Mouse (Mus musculus): ENCODE measurements at regions not wholly inside any gene's neighbourhood (a gene's known extent, or its start where the extent isn't known, plus 50 kb on each side); places are given as distances from the start of the nearest gene placed in this dataset.

DNA sequence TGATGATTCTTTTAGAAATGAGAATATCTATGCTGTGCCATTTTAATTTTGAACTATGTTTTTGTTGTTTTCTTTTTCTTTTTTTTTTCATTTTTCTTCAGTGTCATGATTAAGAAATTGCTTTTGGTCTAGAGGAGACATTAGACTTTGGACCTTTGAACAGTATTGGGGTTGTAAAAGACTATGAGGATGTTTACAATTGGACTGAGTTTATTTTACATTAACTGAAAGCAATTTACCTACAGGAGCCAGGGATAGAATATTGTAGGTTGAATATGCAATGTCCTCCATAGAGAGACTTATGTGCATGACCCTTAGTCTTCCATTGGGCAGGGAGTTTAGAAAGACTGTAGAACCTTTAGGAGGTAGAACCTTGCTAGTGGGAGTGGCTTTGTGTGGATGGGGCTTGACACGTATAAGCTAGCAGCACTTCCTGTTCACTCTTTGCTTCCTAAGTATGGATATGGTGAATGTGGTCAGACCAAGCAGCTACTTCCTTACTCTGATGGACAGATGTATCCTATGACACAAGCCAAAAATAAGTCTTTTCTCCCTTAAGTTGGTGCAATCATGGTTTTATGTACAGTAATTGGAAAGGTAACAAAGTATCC, 516.5 kb downstream of the 1190002N15Rik start:
- no peak for TF ChIP-seq CTCF (IDR thresholded peaks at IDR 0.05; ENCODE audit: borderline replicate concordance, insufficient read depth, low read length)
- no peak for TF ChIP-seq POLR2A (IDR thresholded peaks at IDR 0.05; ENCODE audit: low read depth, low read length)
- Histone ChIP-seq H3K4me1 (ENCODE audit: control insufficient read depth, insufficient read depth, low read length) (no peaks in the 10 kb centered on the region), H3K27ac (ENCODE audit: insufficient read depth, low read length) (no peak overlapping the region)

GRCm38 (mm10) chr9:94016747-94017487, 521.0 kb downstream of the 1190002N15Rik start:
- H3K4me1 ChIP-seq (ENCODE audit: control insufficient read depth, insufficient read depth, low read length), result no peaks in the 10 kb centered on the region
- no peak for TF ChIP-seq POLR2A (IDR thresholded peaks at IDR 0.05; ENCODE audit: low read depth, low read length)
- TF ChIP-seq CTCF (IDR thresholded peaks at IDR 0.05; ENCODE audit: borderline replicate concordance, insufficient read depth, low read length), result no peak
- no peak overlapping the region for H3K4me3 ChIP-seq (ENCODE audit: insufficient read depth, low read length)
- no peak overlapping the region for H3K27ac ChIP-seq (ENCODE audit: insufficient read depth, low read length)

More for the DNA sequence above, 516.5 kb downstream of the 1190002N15Rik start:
- no peak overlapping the region for H3K4me3 ChIP-seq (ENCODE audit: insufficient read depth, low read length)

DNA sequence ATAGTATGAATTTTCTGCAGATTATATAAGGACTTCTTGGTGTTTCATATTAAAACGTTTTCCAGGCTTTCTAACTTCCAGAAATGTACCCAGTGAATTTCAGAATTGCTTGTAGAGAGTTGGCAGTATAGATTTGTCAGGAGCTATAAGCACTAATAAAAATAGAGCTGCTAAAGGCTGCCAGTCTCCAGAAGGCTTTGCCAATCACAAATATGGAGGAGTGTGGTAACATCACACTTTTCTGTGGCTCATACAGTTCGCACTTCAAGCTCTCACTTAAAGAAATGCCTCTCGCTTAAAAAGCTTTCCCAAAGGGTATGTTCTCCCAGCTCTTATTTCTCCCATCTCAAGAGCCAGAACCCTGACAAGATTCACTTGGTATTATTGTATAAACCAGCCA, 545.7 kb downstream of the 1190002N15Rik start:
- Histone ChIP-seq H3K27ac (ENCODE audit: insufficient read depth, low read length) (no peak overlapping the region), H3K4me1 (ENCODE audit: control insufficient read depth, insufficient read depth, low read length) (no peaks in the 10 kb centered on the region), H3K4me3 (ENCODE audit: insufficient read depth, low read length) (no peak overlapping the region)
- TF ChIP-seq CTCF (IDR thresholded peaks at IDR 0.05; ENCODE audit: borderline replicate concordance, insufficient read depth, low read length), result no peak
- TF ChIP-seq POLR2A (IDR thresholded peaks at IDR 0.05; ENCODE audit: low read depth, low read length), result no peak

GRCm38 (mm10) chr9:93991141-93991540, 546.7 kb downstream of the 1190002N15Rik start:
- Histone ChIP-seq H3K27ac (ENCODE audit: insufficient read depth, low read length) (no peak overlapping the region), H3K4me3 (ENCODE audit: insufficient read depth, low read length) (no peak overlapping the region), H3K4me1 (ENCODE audit: control insufficient read depth, insufficient read depth, low read length) (no peaks in the 10 kb centered on the region)
- TF ChIP-seq CTCF (IDR thresholded peaks at IDR 0.05; ENCODE audit: borderline replicate concordance, insufficient read depth, low read length) (no peak), POLR2A (IDR thresholded peaks at IDR 0.05; ENCODE audit: low read depth, low read length) (no peak)

GRCm38 (mm10) chr9:93981136-93981535, 556.7 kb downstream of the 1190002N15Rik start:
- no peak overlapping the region for H3K27ac ChIP-seq (ENCODE audit: insufficient read depth, low read length)
- TF ChIP-seq CTCF (IDR thresholded peaks at IDR 0.05; ENCODE audit: borderline replicate concordance, insufficient read depth, low read length) (no peak), POLR2A (IDR thresholded peaks at IDR 0.05; ENCODE audit: low read depth, low read length) (no peak)
- no peak overlapping the region for H3K4me3 ChIP-seq (ENCODE audit: insufficient read depth, low read length)
- H3K4me1 ChIP-seq (ENCODE audit: control insufficient read depth, insufficient read depth, low read length), result no peaks in the 10 kb centered on the region

GRCm38 (mm10) chr9:93969691-93970284, 568.1 kb downstream of the 1190002N15Rik start:
- Histone ChIP-seq H3K27ac (ENCODE audit: insufficient read depth, low read length) (no peak overlapping the region), H3K4me1 (ENCODE audit: control insufficient read depth, insufficient read depth, low read length) (no peaks in the 10 kb centered on the region), H3K4me3 (ENCODE audit: insufficient read depth, low read length) (no peak overlapping the region)
- TF ChIP-seq POLR2A (IDR thresholded peaks at IDR 0.05; ENCODE audit: low read depth, low read length) (no peak), CTCF (IDR thresholded peaks at IDR 0.05; ENCODE audit: borderline replicate concordance, insufficient read depth, low read length) (no peak)

DNA sequence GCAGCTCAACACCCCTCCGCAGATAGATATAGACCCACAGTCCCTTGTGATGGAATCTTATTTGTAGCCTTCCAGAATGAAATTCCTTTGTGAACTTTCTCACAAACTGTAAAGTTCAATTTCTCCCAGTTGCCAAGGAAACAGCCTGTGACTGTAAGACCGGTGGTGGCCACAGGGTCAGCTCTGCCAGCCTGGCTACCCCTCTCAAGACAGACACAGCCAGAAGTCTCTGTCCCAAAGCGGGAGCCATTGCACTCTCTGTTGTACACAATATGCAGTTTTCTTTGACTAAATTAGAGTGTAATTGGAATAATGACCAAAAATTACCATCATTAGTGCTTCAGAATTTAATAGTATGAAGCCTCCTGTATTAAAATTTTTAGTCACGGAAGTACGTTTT, 568.8 kb downstream of the 1190002N15Rik start:
- Histone ChIP-seq H3K27ac (ENCODE audit: insufficient read depth, low read length) (no peak overlapping the region), H3K4me3 (ENCODE audit: insufficient read depth, low read length) (no peak overlapping the region), H3K4me1 (ENCODE audit: control insufficient read depth, insufficient read depth, low read length) (no peaks in the 10 kb centered on the region)
- TF ChIP-seq CTCF (IDR thresholded peaks at IDR 0.05; ENCODE audit: borderline replicate concordance, insufficient read depth, low read length) (no peak), POLR2A (IDR thresholded peaks at IDR 0.05; ENCODE audit: low read depth, low read length) (no peak)

DNA sequence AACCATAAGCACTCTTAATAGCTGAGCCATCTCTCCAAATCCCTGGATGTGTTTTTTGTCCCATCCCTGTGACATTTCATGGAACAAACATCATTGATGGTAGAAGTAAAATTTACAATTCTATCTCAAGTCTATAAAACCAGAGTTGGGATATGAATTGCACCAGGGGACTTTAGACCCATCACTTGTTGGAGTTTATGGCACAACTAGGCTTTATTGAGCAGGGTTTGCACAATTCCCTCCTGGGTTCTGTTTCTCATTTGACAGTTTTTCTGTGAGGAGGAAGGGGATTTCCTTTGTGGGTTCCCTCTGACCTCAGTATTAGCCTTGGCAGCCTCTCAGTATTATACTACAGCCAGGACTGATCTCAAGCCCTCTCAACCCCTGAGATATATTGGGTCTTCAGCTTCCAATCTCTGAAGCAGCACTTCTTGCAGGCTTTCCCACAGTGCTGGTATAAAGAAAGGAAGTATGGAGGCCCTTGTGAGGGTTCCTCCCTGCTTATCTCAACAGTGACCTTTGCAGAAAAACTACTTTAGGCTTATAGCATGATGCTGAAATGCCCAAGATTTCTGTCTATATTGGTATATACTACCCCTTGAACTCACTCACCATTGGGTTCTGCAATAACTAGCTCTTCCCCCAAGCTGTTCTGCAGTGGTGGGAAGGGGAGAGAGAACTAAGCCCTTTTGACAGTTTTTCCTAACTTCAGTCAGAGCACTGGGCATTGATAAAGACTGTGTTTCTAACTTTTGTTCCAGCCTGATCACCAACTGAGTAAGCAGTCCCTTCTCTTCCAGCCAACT, 582.4 kb downstream of the 1190002N15Rik start:
- no peak for TF ChIP-seq CTCF (IDR thresholded peaks at IDR 0.05; ENCODE audit: borderline replicate concordance, insufficient read depth, low read length)
- TF ChIP-seq POLR2A (IDR thresholded peaks at IDR 0.05; ENCODE audit: low read depth, low read length), result no peak
- no peak overlapping the region for H3K4me3 ChIP-seq (ENCODE audit: insufficient read depth, low read length)
- H3K4me1 ChIP-seq (ENCODE audit: control insufficient read depth, insufficient read depth, low read length), result no peaks in the 10 kb centered on the region
- no peak overlapping the region for H3K27ac ChIP-seq (ENCODE audit: insufficient read depth, low read length)

DNA sequence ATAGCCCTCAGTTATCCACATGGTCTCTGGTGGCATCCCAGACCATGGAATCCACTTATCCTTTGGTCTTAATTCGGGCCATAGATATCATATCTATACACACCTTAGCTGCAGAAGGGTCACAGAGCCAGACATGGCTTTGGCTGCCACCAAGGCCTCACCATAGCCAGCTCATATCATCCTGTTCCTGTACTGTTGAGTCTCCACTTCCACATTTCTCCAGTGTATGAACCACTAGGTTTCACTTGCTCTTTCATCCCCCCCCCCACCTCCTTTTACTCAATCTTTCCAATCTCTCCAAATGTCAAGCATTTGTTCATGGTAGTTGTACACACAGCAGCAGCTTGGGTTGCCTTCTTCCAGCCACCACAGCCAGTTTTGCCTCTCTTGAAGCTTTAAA, 589.2 kb downstream of the 1190002N15Rik start:
- no peak for TF ChIP-seq CTCF (IDR thresholded peaks at IDR 0.05; ENCODE audit: borderline replicate concordance, insufficient read depth, low read length)
- TF ChIP-seq POLR2A (IDR thresholded peaks at IDR 0.05; ENCODE audit: low read depth, low read length), result no peak
- no peaks in the 10 kb centered on the region for H3K4me1 ChIP-seq (ENCODE audit: control insufficient read depth, insufficient read depth, low read length)

More for the DNA sequence above, 589.2 kb downstream of the 1190002N15Rik start:
- Histone ChIP-seq H3K27ac (ENCODE audit: insufficient read depth, low read length) (no peak overlapping the region), H3K4me3 (ENCODE audit: insufficient read depth, low read length) (no peak overlapping the region)

All from embryonic fibroblast, embryonic 13.5 days (primary cell).